Mouse (Mus musculus) stomach, postnatal 0 days (tissue): ENCODE results near the gene Mfsd5.

Source experiments
- CTCF ChIP-seq: IDR thresholded peaks from 2 replicates; pipeline ENCODE4 v1.5.1; 2016; ENCODE audit warnings: antibody characterized with exemption, low read depth, mild to moderate bottlenecking, moderate library complexity
- EP300 ChIP-seq: optimal IDR thresholded peaks from 2 replicates; pipeline ENCODE3; 2016; ENCODE audit warnings: antibody characterized with exemption

DNA sequence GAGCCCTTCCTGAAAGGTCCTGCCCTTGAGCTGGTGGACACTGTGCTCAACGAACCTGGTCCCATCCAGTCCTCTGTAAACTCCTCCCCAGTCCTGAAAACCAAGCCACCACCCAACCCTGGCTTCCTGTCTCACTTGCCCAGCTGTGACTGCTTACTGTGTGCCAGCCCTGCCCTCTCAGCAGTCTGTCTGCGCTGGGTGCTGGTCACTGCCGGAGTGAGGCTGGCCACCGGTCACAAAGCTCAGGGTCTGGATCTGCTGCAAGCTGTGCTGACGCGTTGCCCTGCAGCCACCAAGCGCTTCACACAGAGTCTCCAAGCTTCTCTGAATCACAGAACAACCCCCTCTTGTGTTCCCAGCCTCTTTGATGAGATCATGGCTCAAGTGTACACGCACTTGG, 36.0 kb downstream of the Mfsd5 start:
- no peak for TF ChIP-seq CTCF
- no peak for TF ChIP-seq EP300
